Mouse (Mus musculus) MEL (cell line): ENCODE data around the gene Gfpt2. TPM values are rescaled to one million over a fixed set of nuclear protein-coding genes. Genes with fewer than 3 reads are reported as not detected.

Experiments used
- DNase-seq: peaks from one replicate; pipeline ENCODE4 v3.0.0; 2011; ENCODE audit warnings: low read depth, low spot score
- H3K27ac ChIP-seq: 2 replicates; pipeline ENCODE4 v1.5.1; 2012; ENCODE audit warnings: low read depth, mild to moderate bottlenecking, control low read depth, low read length, moderate library complexity; ENCODE audit not compliant: control insufficient read depth
- H3K27me3 ChIP-seq, 2 experiments: fragments of 150-350 bp in 1 of 2; sonication (generic) in 1 of 2; 2 replicates each; pipeline ENCODE4 v1.6.1; 2012; ENCODE audit warnings: low read length in 2 of 2, mild to moderate bottlenecking in 2 of 2, improper control_type of control experiment in 1 of 2, moderate library complexity in 1 of 2; ENCODE audit not compliant: insufficient read depth in 2 of 2, control insufficient read depth in 1 of 2
- H3K36me3 ChIP-seq, 2 experiments: 2 replicates each; pipeline ENCODE4 v1.6.1; 2012 to 2014; ENCODE audit warnings: low read length in 2 of 2, improper control_type of control experiment in 1 of 2, inconsistent platforms in 1 of 2, mild to moderate bottlenecking in 1 of 2; ENCODE audit not compliant: insufficient read depth in 2 of 2, control insufficient read depth in 1 of 2
- H3K4me1 ChIP-seq, 2 experiments: fragments of 150-350 bp in 1 of 2; sonication (generic) in 1 of 2; 2 replicates each; pipeline ENCODE4 v1.6.1; 2012; ENCODE audit warnings: low read length in 2 of 2, improper control_type of control experiment in 1 of 2, mild to moderate bottlenecking in 1 of 2; ENCODE audit not compliant: insufficient read depth in 2 of 2, control insufficient read depth in 1 of 2
- H3K4me3 ChIP-seq, 2 experiments: fragments of 150-350 bp in 1 of 2; sonication (generic) in 1 of 2; 2 replicates each; pipeline ENCODE4 v1.5.1; 2012; ENCODE audit warnings: low read depth in 2 of 2, low read length in 2 of 2, mild to moderate bottlenecking in 2 of 2, moderate library complexity in 2 of 2, control low read depth in 1 of 2, improper control_type of control experiment in 1 of 2; ENCODE audit not compliant: control insufficient read depth in 1 of 2, insufficient read depth in 1 of 2
- H3K79me2 ChIP-seq: 2 replicates; pipeline ENCODE4 v1.6.1; 2012; ENCODE audit warnings: mild to moderate bottlenecking, low read length, moderate library complexity; ENCODE audit not compliant: control insufficient read depth, poor library complexity, insufficient read depth
- H3K9ac ChIP-seq: 2 replicates; pipeline ENCODE4 v1.6.1; 2012; ENCODE audit warnings: low read depth, mild to moderate bottlenecking, control low read depth, low read length, moderate library complexity; ENCODE audit not compliant: control insufficient read depth, poor library complexity, severe bottlenecking
- H3K9me3 ChIP-seq: fragments of 150-350 bp; sonication (generic); replicated peaks from 2 replicates; pipeline ENCODE4 v1.6.1; 2012; ENCODE audit warnings: mild to moderate bottlenecking, low read length, improper control_type of control experiment, moderate library complexity; ENCODE audit not compliant: insufficient read depth
- BHLHE40 ChIP-seq: IDR thresholded peaks from 2 replicates; pipeline ENCODE4 v1.6.1; 2012; ENCODE audit warnings: low read depth, mild to moderate bottlenecking, inconsistent platforms, low read length, improper control_type of control experiment, borderline replicate concordance
- CTCF ChIP-seq, 3 experiments: IDR thresholded peaks in 2 of 3; conservative IDR thresholded peaks in 1 of 3; 2 replicates each; pipeline ENCODE4 v1.5.1; 2011 to 2012; ENCODE audit warnings: low read length in 3 of 3, low read depth in 2 of 3, mild to moderate bottlenecking in 2 of 3, improper control_type of control experiment in 1 of 3, inconsistent platforms in 1 of 3, mixed read lengths in 1 of 3, moderate library complexity in 1 of 3; ENCODE audit not compliant: control insufficient read depth in 1 of 3, insufficient read depth in 1 of 3, poor library complexity in 1 of 3, severe bottlenecking in 1 of 3
- ELF1 ChIP-seq: IDR thresholded peaks from 2 replicates; pipeline ENCODE4 v1.6.1; 2014; ENCODE audit warnings: low read depth, mild to moderate bottlenecking, inconsistent platforms, low read length, improper control_type of control experiment, moderate library complexity
- EP300 ChIP-seq, 2 experiments: IDR thresholded peaks; 2 replicates each; pipeline ENCODE4 v1.6.1; 2011; ENCODE audit warnings: improper control_type of control experiment in 2 of 2, low read length in 2 of 2, low read depth in 1 of 2, mild to moderate bottlenecking in 1 of 2
- ETS1 ChIP-seq: IDR thresholded peaks from 2 replicates; pipeline ENCODE4 v1.6.1; 2012; ENCODE audit warnings: low read depth, mild to moderate bottlenecking, inconsistent platforms, low read length, improper control_type of control experiment, moderate library complexity
- GATA1 ChIP-seq: IDR thresholded peaks from 2 replicates; pipeline ENCODE4 v1.6.1; 2011; ENCODE audit warnings: low read depth, low read length, improper control_type of control experiment
- HCFC1 ChIP-seq: IDR thresholded peaks from 2 replicates; pipeline ENCODE4 v1.6.1; 2012; ENCODE audit warnings: low read depth, mild to moderate bottlenecking, inconsistent platforms, low read length, improper control_type of control experiment, moderate library complexity
- JUND ChIP-seq: IDR thresholded peaks from 2 replicates; pipeline ENCODE4 v1.6.1; 2011; ENCODE audit warnings: low read depth, mild to moderate bottlenecking, improper control_type of control experiment, low read length
- KAT2A ChIP-seq: conservative IDR thresholded peaks from 2 replicates; pipeline ENCODE4 v1.6.1; 2012; ENCODE audit warnings: low read depth, low read length, improper control_type of control experiment, inconsistent platforms
- MAX ChIP-seq: IDR thresholded peaks from 2 replicates; pipeline ENCODE4 v1.6.1; 2011; ENCODE audit warnings: low read length, improper control_type of control experiment
- MAZ ChIP-seq: IDR thresholded peaks from 2 replicates; pipeline ENCODE4 v1.6.1; 2012; ENCODE audit warnings: low read depth, mild to moderate bottlenecking, inconsistent platforms, low read length, improper control_type of control experiment
- MXI1 ChIP-seq: IDR thresholded peaks from 2 replicates; pipeline ENCODE4 v1.6.1; 2011; ENCODE audit warnings: mild to moderate bottlenecking, low read depth, low read length, improper control_type of control experiment
- MYB ChIP-seq: IDR thresholded peaks from 2 replicates; pipeline ENCODE4 v1.6.1; 2011; ENCODE audit warnings: mild to moderate bottlenecking, low read depth, low read length, improper control_type of control experiment
- NELFE ChIP-seq: IDR thresholded peaks from 2 replicates; pipeline ENCODE4 v1.6.1; 2011; ENCODE audit warnings: low read depth, low read length, improper control_type of control experiment
- RAD21 ChIP-seq: IDR thresholded peaks from 2 replicates; pipeline ENCODE4 v1.6.1; 2011; ENCODE audit warnings: mild to moderate bottlenecking, low read depth, low read length, improper control_type of control experiment
- RCOR1 ChIP-seq: IDR thresholded peaks from 2 replicates; pipeline ENCODE4 v1.6.1; 2012; ENCODE audit warnings: low read depth, mild to moderate bottlenecking, inconsistent platforms, low read length, improper control_type of control experiment
- TAL1 ChIP-seq: IDR thresholded peaks from 2 replicates; pipeline ENCODE4 v1.6.1; 2012; ENCODE audit warnings: mild to moderate bottlenecking, inconsistent platforms, low read length, moderate library complexity, mixed read lengths
- TBP ChIP-seq: IDR thresholded peaks from 2 replicates; pipeline ENCODE4 v1.8.0; 2011; ENCODE audit warnings: low read depth, low read length, improper control_type of control experiment
- TCF12 ChIP-seq: IDR thresholded peaks from 2 replicates; pipeline ENCODE4 v1.6.1; 2014; ENCODE audit warnings: low read depth, mild to moderate bottlenecking, inconsistent platforms, low read length, improper control_type of control experiment, moderate library complexity
- ZNF384 ChIP-seq: IDR thresholded peaks from 2 replicates; pipeline ENCODE4 v1.6.1; 2012; ENCODE audit warnings: low read depth, mild to moderate bottlenecking, inconsistent platforms, low read length, improper control_type of control experiment
- polyA plus RNA-seq, 2 experiments: library from polyadenylated mRNA; stranded (reverse) in 1 of 2; unstranded in 1 of 2; fragments of >175 nt in 1 of 2; fragments of >200 nt in 1 of 2; gene quantifications; 2 replicates each; pipeline versions ENCODE4 v1.2.1 to v1.2.4; 2012; ENCODE audit warnings: low replicate concordance in 2 of 2, low read depth in 1 of 2; ENCODE audit not compliant: insufficient read length in 2 of 2, insufficient read depth in 1 of 2, missing spikeins in 1 of 2
- total RNA-seq: library from RNA; depleted of rRNA; stranded (reverse); fragments of 300-350 nt; gene quantifications from 2 replicates; pipeline ENCODE4 v1.2.3, GENCODE M21; 2012

Gene Gfpt2
- total and polyA plus RNA-seq, 3 experiments: 4.0 to 8.0 TPM; not detected in 1

- TF ChIP-seq MAZ (no peak; the same call in 1 of the 2 replicates), JUND (no peak), ELF1 (no peak)
Measured at GRCm38 (mm10) chr11:49781833-49782399, 12.1 kb upstream of the Gfpt2 start (continued).

DNA sequence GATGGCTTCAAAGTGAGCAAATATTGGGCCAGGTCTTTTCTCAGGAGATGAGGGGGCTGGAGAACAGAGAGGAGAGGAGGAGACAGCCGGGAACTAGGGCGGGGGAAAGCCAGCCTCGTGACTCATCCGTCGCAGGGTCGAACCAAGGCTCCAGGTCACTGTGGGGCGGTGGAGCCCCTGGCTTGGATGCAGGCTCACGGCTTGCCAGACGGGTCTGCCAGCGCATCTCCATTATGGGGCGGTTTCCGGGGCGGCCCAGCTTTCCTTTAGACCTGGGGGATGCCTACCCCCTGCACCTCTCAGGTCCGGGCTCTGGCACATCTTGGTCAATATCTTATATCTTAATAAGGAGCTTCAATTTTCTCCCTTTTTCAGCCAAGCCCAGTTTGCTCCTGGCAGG, 847 bp upstream of the Gfpt2 start:
- DNase-seq: no peak
- no peaks in the 10 kb centered on the region for H3K27me3 ChIP-seq
- TF ChIP-seq RAD21: no peak
- no peak for TF ChIP-seq GATA1

DNA sequence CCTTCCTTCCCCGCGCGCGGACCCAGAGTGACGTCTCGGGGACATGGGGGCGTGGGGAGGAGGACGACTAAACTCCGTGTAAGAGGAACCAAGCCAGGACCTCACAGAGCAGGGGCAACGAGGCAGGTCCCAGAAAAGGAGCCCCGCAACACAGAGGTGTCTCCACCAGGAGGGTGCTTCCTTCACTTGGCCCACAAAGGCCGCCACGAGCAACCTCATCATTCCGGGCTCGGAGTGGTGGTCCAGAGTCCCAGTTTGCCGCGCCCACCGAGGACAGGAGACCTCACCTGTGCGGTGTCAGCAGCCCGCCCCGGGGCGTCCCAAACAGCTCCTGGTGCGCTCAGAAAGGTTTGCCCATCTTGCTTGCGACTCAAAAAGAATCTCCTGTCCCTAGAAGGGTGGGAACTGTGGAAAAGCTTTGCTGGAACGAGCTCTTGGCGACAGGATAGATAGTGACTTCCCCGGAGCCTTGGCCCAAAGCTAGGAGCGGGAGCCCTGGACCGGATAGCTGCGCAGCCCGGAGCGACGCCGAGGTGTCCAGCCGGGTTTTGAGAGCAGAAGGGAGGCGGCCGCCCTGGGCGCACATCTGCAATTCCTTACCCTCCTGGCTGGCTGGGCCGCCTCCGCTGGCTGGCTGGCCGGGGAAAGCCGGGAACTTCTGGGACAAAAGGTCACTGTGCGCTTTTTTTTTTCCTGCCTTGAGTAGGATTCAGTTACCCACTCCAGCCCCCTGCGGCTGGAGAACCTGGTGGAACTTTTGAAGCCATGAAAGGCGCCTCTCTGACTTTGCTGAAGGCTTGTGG, 565 bp downstream of the Gfpt2 start:
- H3K9ac ChIP-seq: peak overlapping the region; percentile 72
- DNase-seq: no peak
- peak overlapping the region; percentile 53 to 91 for H3K4me3 ChIP-seq
- TF ChIP-seq ELF1 (no peak), MXI1 (peak; percentile 1; the same call in 1 of the 2 replicates)
- H3K36me3 ChIP-seq: peaks cover 0 to 27% of the 10 kb centered on the region in 2 experiments; a peak in 2 of 4 replicates
- no peaks in the 10 kb centered on the region for H3K9me3 ChIP-seq
- peaks cover 8 to 40% of the 10 kb centered on the region in 2 experiments for H3K4me1 ChIP-seq
- H3K27me3 ChIP-seq: no peaks in the 10 kb centered on the region
- H3K27ac ChIP-seq: peak overlapping the region; percentile 10; the same call in 1 of the 2 replicates
- peaks cover 4% of the 10 kb centered on the region; the same call in 1 of the 2 replicates for H3K79me2 ChIP-seq

More for the DNA sequence above, 847 bp upstream of the Gfpt2 start:
- peaks cover 0 to 13% of the 10 kb centered on the region in 2 experiments; a peak in 2 of 4 replicates for H3K36me3 ChIP-seq
- peaks cover 4% of the 10 kb centered on the region; the same call in 1 of the 2 replicates for H3K79me2 ChIP-seq
- H3K4me3 ChIP-seq: no peak overlapping the region
- peaks cover 2 to 26% of the 10 kb centered on the region in 2 experiments; a peak in 3 of 4 replicates for H3K4me1 ChIP-seq
- no peak overlapping the region; the same call in 1 of the 2 replicates for H3K9ac ChIP-seq
- no peaks in the 10 kb centered on the region for H3K9me3 ChIP-seq
- no peak overlapping the region for H3K27ac ChIP-seq

DNA sequence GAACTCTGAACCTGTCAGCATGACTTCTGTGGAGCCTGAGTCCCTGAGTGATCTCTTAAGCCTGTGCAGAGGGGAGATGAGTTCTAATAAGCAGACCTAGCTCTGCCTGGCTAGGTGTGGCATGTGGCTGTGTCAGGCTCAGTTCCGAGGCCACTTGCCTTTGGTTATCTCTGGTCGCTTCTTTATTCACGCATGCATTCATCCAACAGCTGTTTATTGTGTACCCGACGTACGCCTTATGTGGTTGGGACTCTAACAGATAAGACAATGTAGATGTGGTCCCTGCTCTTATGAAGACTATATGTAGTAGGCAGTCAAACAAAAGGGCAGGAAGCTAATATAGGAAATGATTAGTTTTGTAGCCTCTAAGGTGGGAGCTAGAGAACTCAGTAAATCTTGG, 5.0 kb downstream of the Gfpt2 start:
- peak; percentile 89 for DNase-seq
- Histone ChIP-seq H3K36me3 (peaks cover 0 to 29% of the 10 kb centered on the region in 2 experiments; a peak in 2 of 4 replicates), H3K27me3 (no peaks in the 10 kb centered on the region), H3K27ac (peak overlapping the region; percentile 60), H3K4me1 (peaks cover 9 to 38% of the 10 kb centered on the region in 2 experiments), H3K79me2 (peaks cover 4% of the 10 kb centered on the region; the same call in 1 of the 2 replicates), H3K4me3 (no peak overlapping the region; a peak in 1 of 4 replicates), H3K9ac (peak overlapping the region; percentile 24; the same call in 1 of the 2 replicates), H3K9me3 (no peaks in the 10 kb centered on the region)
- peak; percentile 98 for TF ChIP-seq ETS1
- TF ChIP-seq MAX: peak; percentile 92
- no peak for TF ChIP-seq JUND
- TF ChIP-seq EP300 (IDR thresholded peaks at IDR 0.05; ENCODE audit: low read depth in 1 of 2, low read length in 2 of 2): peak; percentile 83 to 86
- TF ChIP-seq HCFC1: peak; percentile 58
- TF ChIP-seq RCOR1: peak; percentile 81
- TF ChIP-seq NELFE: no peak
- peak; percentile 47; the same call in 1 of the 2 replicates for TF ChIP-seq TBP
- peak; percentile 38; the same call in 1 of the 2 replicates for TF ChIP-seq ZNF384
- peak; percentile 89 for TF ChIP-seq BHLHE40
- TF ChIP-seq GATA1: peak; percentile 94
- peak; percentile 72 for TF ChIP-seq MYB
- TF ChIP-seq TCF12: peak; percentile 75
- TF ChIP-seq ELF1: no peak
- no peak for TF ChIP-seq CTCF (IDR thresholded peaks at IDR 0.05 in 2 of 3, conservative IDR thresholded peaks at IDR 0.05 in 1 of 3; ENCODE audit: control insufficient read depth in 1 of 3, insufficient read depth in 1 of 3, low read depth in 2 of 3, low read length in 3 of 3, poor library complexity in 1 of 3, severe bottlenecking in 1 of 3)
- TF ChIP-seq TAL1: peak; percentile 43; the same call in 1 of the 2 replicates
- TF ChIP-seq MXI1: peak; percentile 92
- no peak for TF ChIP-seq KAT2A
